ENCODE assay signal across 36 mouse cellular contexts in the genomic region with DNA sequence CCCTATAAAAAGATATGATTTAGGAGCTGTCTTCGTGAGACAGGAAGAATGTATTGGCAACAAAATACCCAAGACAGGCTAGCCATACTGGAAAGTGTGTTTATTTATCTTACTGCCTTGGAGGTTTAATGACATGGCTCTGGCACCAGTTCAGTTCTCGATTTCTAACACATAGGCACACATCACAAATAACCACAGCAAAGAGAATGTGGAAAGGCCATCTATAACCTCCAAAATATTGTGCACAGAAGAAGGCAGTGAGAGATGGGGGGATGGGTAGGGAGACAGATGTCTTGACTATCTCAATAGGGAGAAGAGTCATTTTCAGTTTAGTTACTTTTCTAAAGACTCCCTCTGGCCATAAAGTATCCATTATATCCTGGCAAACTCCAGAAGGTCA.
"Had no signal": no experiment of that assay in that cellular context is flagged by ENCODE, and none has a peak within 500 bp of the region (broad histone marks: within the 10 kb centered on the region; RNA-seq: fewer than 3 reads in every experiment).

No protein-coding gene starts in this region.

- H3K4me2 ChIP-seq: heart, embryonic 11.5 days; heart, embryonic 12.5 days; heart, embryonic 13.5 days; heart, embryonic 15.5 days; hindbrain, embryonic 12.5 days; hindbrain, embryonic 13.5 days; hindbrain, embryonic 14.5 days; hindbrain, embryonic 15.5 days; intestine, embryonic 15.5 days; kidney, embryonic 15.5 days had no signal

- H3K27me3 ChIP-seq: heart, embryonic 12.5 days; heart, embryonic 13.5 days; heart, embryonic 15.5 days; hindbrain, embryonic 12.5 days; hindbrain, embryonic 13.5 days; hindbrain, embryonic 15.5 days; intestine, embryonic 15.5 days; kidney, embryonic 15.5 days had no signal

- H3K36me3 ChIP-seq: heart, embryonic 10.5 days; heart, embryonic 12.5 days; heart, embryonic 13.5 days; heart, embryonic 15.5 days; hindbrain, embryonic 10.5 days; hindbrain, embryonic 12.5 days; hindbrain, embryonic 13.5 days; hindbrain, embryonic 15.5 days; intestine, embryonic 15.5 days; kidney, embryonic 15.5 days had no signal

- H3K9ac ChIP-seq: heart, embryonic 12.5 days; heart, embryonic 13.5 days; heart, embryonic 15.5 days; hindbrain, embryonic 12.5 days; hindbrain, embryonic 13.5 days; hindbrain, embryonic 14.5 days; hindbrain, embryonic 15.5 days; intestine, embryonic 15.5 days; kidney, embryonic 15.5 days had no signal

- DNase-seq: heart, adult 18-20 months; heart, adult 2 months; heart, postnatal 10 days; heart, postnatal 14 days; heart, postnatal 36 days; heart, postnatal 4 days; kidney, adult 11 months; kidney, adult 18-20 months; kidney, adult 2 months; kidney, adult 8-10 months; kidney, adult 9 months; kidney, postnatal 10 days; kidney, postnatal 14 days; kidney, postnatal 25 days; kidney, postnatal 36 days; kidney, postnatal 4 days; layer of hippocampus, adult 9-11 months had no signal

- H3K4me1 ChIP-seq: heart, embryonic 10.5 days; heart, embryonic 12.5 days; heart, embryonic 13.5 days; heart, embryonic 15.5 days; hindbrain, embryonic 10.5 days; hindbrain, embryonic 12.5 days; hindbrain, embryonic 13.5 days; hindbrain, embryonic 15.5 days; intestine, embryonic 15.5 days; kidney, embryonic 15.5 days had no signal

- ATAC-seq: hindbrain, embryonic 16.5 days; hindbrain, postnatal 0 days; inflammation-experienced regulatory T-cells, adult 6 months; intestine, embryonic 15.5 days; intestine, embryonic 16.5 days; intestine, postnatal 0 days had no signal

- H3K9me3 ChIP-seq: heart, embryonic 10.5 days; heart, embryonic 13.5 days; heart, embryonic 15.5 days; hindbrain, embryonic 10.5 days; hindbrain, embryonic 12.5 days; hindbrain, embryonic 13.5 days; hindbrain, embryonic 15.5 days; intestine, embryonic 15.5 days; kidney, embryonic 15.5 days had no signal

- H3K4me3 ChIP-seq: heart, adult 2 months; heart, embryonic 10.5 days; heart, embryonic 12.5 days; heart, embryonic 13.5 days; heart, embryonic 15.5 days; hindbrain, embryonic 10.5 days; hindbrain, embryonic 12.5 days; hindbrain, embryonic 13.5 days; hindbrain, embryonic 15.5 days; intestine, embryonic 15.5 days; kidney, embryonic 15.5 days; layer of hippocampus, adult 2 months had no signal

- H3K27ac ChIP-seq: heart, adult 2 months; heart, embryonic 10.5 days; heart, embryonic 13.5 days; heart, embryonic 15.5 days; hindbrain, embryonic 10.5 days; hindbrain, embryonic 12.5 days; hindbrain, embryonic 13.5 days; hindbrain, embryonic 14.5 days; hindbrain, embryonic 15.5 days; hindbrain, postnatal 0 days; intestine, embryonic 15.5 days; kidney, embryonic 15.5 days; kidney, postnatal 0 days; layer of hippocampus, adult 2 months had no signal
